Mouse (Mus musculus): ENCODE results near the gene Actn1.

Actn1 gene

GRCm38 (mm10) chr12:80228356-80228755 lies 31.8 kb downstream of the Actn1 start:
- DNase-seq (ENCODE audit: low read depth in 2 of 2, low spot score in 2 of 2), result no peak

- no peak for DNase-seq (ENCODE audit: low read depth in 2 of 2, low spot score in 2 of 2)
Measured at GRCm38 (mm10) chr12:80227835-80228234, 32.3 kb downstream of the Actn1 start.

GRCm38 (mm10) chr12:80226101-80226500 lies 34.1 kb downstream of the Actn1 start:
- DNase-seq (ENCODE audit: low read depth in 2 of 2, low spot score in 2 of 2), result no peak

DNA sequence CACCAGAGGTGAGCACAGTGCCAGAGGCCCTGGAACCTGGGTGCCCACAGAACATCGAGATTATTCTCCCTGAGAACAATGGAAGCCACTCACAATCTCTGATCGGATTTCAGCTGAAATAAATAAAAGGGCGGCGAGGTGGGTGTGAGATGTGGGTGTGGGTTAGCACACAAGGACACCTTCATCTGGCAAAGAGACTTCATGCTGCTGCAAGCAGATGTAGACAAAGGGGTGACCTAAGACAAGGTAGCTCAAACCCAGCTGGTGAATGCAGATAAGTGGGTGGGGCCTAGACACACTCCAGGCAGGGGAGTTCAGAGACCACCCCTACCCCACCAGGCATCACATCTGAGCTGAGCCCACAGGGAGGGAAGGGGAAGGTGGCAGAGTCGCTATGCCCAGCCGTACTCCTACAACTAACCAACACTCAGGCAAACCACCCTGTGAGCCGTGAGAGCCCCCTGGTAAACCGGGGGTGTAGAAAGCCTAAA lies 35.9 kb downstream of the Actn1 start:
- DNase-seq (ENCODE audit: low read depth in 2 of 2, low spot score in 2 of 2), result no peak

DNA sequence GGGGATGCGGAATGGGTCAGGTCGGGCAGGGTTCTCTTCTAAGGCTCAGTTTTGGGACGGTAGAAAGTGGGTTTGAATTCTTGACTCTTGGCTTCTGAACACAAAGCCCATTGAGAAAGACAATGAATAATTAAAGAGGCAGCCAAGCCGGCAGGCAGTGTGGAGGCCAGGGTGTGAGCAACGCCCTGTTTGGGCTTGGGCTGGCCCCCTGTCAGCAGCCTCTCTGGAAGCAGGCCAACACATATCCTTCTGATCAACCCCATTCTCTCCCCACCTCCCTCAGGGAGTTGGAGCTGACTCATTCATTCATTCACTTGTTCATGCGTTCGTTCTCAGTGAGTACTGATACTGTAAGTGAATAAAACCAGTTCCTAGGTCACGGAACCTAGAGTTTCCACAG lies 36.7 kb downstream of the Actn1 start:
- no peak for DNase-seq (ENCODE audit: low read depth in 2 of 2, low spot score in 2 of 2)

DNA sequence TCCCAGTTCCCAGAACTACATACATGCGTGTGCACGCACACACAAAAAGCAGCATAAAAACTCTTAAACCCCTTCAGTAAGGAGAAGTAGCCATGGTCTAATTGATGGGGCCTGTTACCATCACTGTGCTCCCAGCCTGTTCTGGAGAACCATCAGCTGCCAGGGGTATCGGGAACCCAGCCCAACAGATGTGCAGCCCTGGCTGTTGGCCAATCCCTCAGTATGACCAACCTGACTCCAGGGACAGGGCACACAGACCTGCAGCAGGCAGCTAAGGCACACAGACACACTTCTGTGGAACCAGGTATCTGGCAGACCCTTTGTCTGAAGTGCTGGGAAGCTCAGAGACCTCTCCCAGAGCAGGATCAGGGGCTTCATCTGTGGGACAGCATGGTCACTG lies 37.7 kb downstream of the Actn1 start:
- DNase-seq (ENCODE audit: low read depth in 2 of 2, low spot score in 2 of 2), result no peak

GRCm38 (mm10) chr12:80220260-80221038 lies 39.7 kb downstream of the Actn1 start:
- DNase-seq (ENCODE audit: low read depth in 2 of 2, low spot score in 2 of 2), result no peak

DNA sequence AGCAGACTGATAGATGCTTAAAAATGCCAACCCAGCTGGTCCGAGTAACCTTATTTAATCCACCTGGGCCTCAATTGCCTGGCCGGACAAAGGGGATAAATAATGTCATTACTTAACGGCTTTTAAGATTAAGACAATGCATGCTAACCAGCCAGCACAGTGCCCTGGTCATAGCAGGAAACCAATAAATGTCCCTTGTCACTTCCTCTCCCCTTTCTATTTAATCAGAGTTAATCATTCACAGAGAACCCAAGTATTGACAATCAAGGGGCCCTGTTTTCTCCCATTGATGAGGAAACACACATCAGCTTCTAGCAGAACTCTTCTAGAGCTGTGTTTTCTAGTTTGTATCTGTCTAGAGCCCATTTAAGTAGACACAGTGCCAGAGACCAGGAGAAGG lies 41.4 kb downstream of the Actn1 start:
- no peak for DNase-seq (ENCODE audit: low read depth in 2 of 2, low spot score in 2 of 2)

DNA sequence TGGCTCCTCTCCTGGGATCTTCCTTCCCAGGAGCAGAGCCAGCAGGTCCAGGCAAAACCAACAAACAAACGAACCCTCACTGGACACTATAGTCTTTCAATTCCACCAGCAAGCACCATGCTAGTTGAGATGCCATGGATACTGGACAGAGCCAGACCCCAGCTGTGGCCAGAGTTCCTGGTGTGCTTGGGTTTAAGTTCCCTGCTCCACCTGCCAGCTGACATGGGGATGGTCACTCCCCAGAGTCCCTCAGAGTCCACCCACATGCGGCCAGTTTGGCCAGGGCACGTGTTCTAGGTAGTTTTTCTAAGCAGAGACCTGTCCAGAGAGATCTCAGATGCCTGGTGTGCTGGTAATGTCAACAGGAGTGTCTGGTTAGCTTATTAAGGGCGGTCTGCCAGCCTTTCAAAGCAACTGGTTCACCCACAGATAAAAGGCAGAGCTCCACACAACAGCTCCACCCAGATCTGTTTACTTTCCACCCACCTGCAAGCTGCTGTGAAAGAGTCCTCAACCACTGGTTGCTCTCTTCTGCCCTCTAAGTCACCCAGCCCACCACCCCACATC lies 42.0 kb downstream of the Actn1 start:
- DNase-seq (ENCODE audit: low read depth in 2 of 2, low spot score in 2 of 2), result no peak

DNA sequence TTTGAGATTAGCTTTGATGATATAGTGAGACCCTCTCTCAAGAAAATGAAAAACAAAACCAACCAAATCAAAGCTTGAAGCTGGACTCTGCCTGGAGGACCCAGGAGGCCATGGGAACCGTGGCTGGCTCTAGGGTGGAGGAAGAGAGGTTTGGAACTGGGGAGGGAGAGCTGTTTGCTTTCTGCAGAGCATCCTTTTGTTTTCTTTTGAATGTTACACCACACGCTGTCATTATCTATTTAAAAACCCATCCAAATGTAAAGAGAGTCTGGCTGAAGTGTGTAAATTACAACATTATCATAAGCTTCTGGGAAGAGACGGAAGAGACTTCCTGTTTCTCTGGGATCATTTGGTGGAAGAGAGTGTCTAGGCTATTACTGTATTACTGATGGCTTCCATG lies 43.1 kb downstream of the Actn1 start:
- no peak for DNase-seq (ENCODE audit: low read depth in 2 of 2, low spot score in 2 of 2)

DNA sequence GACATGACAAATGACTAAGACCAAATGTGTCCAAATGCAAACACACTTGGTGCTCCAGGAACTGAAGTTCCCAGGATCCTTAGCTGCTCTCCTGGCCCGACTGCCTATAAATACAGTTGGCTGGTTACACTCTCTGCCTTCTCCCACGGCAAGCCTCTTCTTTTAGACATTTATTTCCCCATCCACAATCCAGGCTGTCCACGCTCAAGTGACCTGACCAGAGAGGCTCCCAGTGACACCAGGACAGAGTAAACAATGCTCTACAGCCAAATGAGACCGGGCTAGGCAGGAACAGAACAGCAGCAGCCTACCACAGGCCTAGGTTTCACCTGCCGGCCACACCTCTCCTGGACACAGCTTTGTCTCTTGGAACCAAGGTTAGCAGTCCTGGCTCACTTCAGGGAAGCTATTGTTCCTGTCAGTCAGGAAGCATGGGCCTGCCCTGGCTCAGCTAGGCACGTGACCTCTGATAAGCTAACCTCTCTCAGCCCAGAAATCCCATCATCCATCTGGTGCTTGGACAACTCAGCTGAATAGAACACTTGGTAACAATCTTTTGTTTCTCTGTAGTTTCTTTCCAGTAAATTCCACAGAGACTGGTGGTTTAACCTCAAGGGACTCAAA lies 43.8 kb downstream of the Actn1 start:
- DNase-seq (ENCODE audit: low read depth in 2 of 2, low spot score in 2 of 2), result no peak

- no peak for DNase-seq (ENCODE audit: low read depth in 2 of 2, low spot score in 2 of 2)
Measured at GRCm38 (mm10) chr12:80213810-80214209, 46.4 kb downstream of the Actn1 start.

DNA sequence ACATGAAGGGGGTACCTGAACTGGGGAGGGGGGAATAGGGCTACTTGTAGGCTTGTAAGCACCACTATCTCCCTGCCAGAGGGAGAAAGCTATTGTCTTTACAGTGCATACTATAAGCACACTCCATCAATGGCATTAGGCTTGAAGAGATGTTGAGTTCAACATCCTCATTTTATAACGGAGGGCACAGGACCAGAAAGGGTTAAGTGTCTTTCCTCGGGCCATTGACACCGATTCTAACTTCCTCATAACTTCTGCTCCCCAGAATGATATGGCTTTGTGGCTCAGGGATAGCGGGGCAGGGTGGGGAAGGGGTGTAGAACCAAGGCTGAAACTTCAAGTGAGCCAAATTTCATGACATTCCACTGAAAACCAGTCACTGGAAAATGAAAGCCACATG lies 46.9 kb downstream of the Actn1 start:
- no peak for DNase-seq (ENCODE audit: low read depth in 2 of 2, low spot score in 2 of 2)

DNA sequence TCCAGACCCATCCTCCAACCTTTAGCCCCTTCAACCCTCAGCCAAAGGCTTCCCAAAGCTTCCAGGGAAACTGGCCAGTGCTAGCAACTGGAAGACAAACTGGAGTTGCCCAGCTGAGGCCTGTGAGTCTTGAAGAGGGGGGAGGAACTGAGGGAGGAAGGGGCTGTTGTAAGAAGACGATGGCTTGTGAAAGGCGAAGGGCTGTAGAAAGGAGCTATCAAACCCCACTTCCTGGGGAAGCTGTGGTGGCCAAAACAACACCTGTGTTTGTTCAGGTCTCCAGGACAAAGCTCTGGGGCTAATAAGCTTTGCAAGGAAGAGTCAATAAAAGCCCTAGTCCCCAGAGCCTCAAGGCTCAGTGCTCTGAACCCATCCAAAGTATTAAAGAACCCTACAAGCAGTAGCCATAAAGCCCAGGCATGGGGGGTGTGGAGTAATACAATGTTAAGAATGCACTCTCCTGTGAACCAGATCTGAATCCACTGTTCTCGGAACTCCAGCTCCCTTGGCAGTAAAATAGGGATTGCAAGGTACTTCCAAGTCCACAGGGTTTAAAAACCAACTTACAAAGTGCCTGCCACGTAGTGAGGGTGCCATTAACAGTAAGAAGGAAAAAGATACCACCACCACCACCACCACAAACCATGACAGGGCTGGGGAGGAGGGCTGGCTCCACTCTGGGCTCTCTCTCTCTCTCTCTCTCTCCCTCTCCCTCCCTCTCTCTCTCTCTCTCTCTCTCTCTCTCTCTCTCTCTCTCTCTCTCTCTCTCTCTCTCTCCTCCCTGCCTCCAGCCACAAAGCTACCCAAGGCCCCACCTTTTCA lies 49.2 kb downstream of the Actn1 start:
- DNase-seq (ENCODE audit: low read depth in 2 of 2, low spot score in 2 of 2), result peak in 1 of 2 experiments; percentile 37

- no peak for DNase-seq (ENCODE audit: low read depth in 2 of 2, low spot score in 2 of 2)
Measured at GRCm38 (mm10) chr12:80209914-80210313, 50.3 kb downstream of the Actn1 start.

GRCm38 (mm10) chr12:80208126-80208820 lies 51.9 kb downstream of the Actn1 start:
- DNase-seq (ENCODE audit: low read depth in 2 of 2, low spot score in 2 of 2), result no peak

DNA sequence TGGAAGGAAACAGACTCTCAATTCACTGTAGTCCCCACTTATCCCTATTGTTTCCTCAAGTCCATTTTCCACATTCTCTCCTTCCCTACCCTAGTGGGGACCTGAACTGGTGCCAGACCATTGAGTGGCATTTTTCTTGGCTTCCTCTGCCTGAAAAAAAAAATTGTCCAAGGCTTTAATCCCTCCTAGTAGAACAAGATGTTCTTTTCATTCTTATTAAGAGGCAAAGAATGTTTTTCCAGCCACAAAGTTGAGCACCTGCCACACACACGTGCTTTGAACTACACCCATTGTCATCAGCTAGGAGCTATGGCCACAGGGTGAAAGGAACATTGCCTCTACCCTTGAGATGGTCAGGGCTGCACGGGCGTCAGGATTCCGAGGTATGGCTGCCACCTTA lies 56.9 kb downstream of the Actn1 start:
- no peak for DNase-seq (ENCODE audit: low read depth in 2 of 2, low spot score in 2 of 2)

DNA sequence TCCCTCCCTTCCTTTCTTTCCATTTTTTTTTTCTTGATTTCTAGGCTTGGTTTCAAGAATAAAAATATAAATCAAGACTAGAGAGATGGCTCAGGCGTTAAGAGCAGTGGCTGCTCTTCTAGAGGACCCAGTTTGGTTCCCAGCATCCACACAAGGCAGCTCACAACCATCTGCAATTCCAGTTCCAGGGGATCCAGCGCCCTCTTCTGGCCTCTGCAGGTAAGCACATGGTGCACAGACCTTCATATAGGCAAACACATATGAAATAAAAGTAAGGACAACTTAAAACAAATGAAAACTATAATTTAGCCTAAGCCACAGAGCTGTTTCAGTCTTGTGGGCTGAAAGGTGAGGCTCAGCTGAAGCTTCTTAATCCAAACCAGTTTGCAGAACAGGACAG lies 60.4 kb downstream of the Actn1 start:
- DNase-seq (ENCODE audit: low read depth in 2 of 2, low spot score in 2 of 2), result no peak

DNA sequence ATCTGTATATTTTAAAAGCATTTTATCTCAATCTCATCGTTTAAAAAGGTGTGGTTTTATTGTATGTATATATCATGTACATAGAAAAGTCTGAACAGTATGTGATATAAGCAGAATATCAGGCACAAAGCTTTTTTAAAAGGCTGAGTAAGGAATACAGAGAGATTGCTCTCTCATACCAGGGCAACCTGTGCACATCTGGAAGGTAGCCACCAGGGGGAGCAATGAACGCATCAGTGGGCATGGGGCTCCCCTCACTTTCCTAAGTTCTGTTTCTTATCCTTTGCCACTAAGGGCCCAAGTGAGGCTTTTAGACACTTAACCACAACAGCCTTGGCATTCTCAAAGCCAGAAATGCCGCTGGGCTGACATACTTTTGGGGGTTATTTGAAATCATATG lies 61.7 kb downstream of the Actn1 start:
- DNase-seq (ENCODE audit: low read depth in 2 of 2, low spot score in 2 of 2), result peak; percentile 50 to 70

DNA sequence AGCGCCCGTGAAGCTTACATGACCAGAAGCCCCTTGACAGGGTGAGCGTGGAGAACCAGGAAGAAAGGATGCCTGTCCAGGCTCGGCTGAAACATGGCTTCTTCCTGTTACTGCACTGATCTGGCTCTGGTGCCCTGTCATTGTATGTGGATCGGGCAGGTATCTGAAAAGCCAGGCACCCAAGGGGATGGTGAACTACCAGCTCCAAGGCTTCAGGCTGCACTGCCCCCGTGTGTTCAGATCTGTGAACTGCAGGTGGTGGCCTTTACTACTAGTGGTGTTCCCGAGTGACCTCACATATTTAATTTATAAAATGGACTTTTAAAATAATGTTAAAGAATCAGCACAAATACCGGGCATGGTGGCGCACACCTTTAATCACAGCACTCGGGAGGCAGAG lies 62.8 kb downstream of the Actn1 start:
- peak; percentile 35 to 49 for DNase-seq (ENCODE audit: low read depth in 2 of 2, low spot score in 2 of 2)

- DNase-seq (ENCODE audit: low read depth in 2 of 2, low spot score in 2 of 2), result no peak
Measured at GRCm38 (mm10) chr12:80191806-80192205, 68.4 kb downstream of the Actn1 start.

Measured in CD8-positive naive resting alpha-beta T cell, adult 2 months (primary cell).